Mouse (Mus musculus) heart, postnatal 0 days (tissue): ENCODE measurements around the gene Serpina3g. TPM values are rescaled to one million over a fixed set of nuclear protein-coding genes. Genes with fewer than 3 reads are reported as not detected.

Experiments used
- ATAC-seq: fragments of 200-750 bp; cut with Nextera tagmentation; 2 replicates; pipeline ENCODE4 v1.8.0; 2017; ENCODE audit warnings: low read depth, moderate number of reproducible peaks, moderate library complexity; ENCODE audit not compliant: insufficient read depth
- DNase-seq: peaks from one replicate; pipeline ENCODE4 v3.0.0-alpha.2; 2016; ENCODE audit warnings: low spot score
- H3K27ac ChIP-seq: fragments of 300-500 bp; sonication (generic); 2 replicates; pipeline ENCODE4 v1.5.1; 2014; ENCODE audit warnings: low read depth, mild to moderate bottlenecking
- H3K27me3 ChIP-seq: fragments of 300-500 bp; sonication (generic); 2 replicates; pipeline ENCODE4 v1.6.1; 2014; ENCODE audit warnings: low read length, mixed read lengths; ENCODE audit not compliant: control insufficient read depth, insufficient read depth
- H3K36me3 ChIP-seq: fragments of 300-500 bp; sonication (generic); replicated peaks from 2 replicates; pipeline ENCODE4 v1.6.1; 2014; ENCODE audit warnings: low read length, mixed read lengths; ENCODE audit not compliant: control insufficient read depth, insufficient read depth
- H3K4me1 ChIP-seq: fragments of 300-500 bp; sonication (generic); 2 replicates; pipeline ENCODE4 v1.6.1; 2014; ENCODE audit warnings: antibody characterized with exemption; ENCODE audit not compliant: control insufficient read depth, insufficient read depth
- H3K4me2 ChIP-seq: fragments of 300-500 bp; sonication (generic); 2 replicates; pipeline ENCODE4 v1.6.1; 2014; ENCODE audit warnings: low read depth, mild to moderate bottlenecking, low read length, moderate library complexity
- H3K4me3 ChIP-seq: fragments of 300-500 bp; sonication (generic); 2 replicates; pipeline ENCODE4 v1.5.1; 2014; ENCODE audit warnings: low read depth, low read length
- H3K9ac ChIP-seq: fragments of 300-500 bp; sonication (generic); replicated peaks from 2 replicates; pipeline ENCODE4 v1.6.1; 2014; ENCODE audit warnings: low read depth, low read length, mixed read lengths
- H3K9me3 ChIP-seq: fragments of 300-500 bp; sonication (generic); replicated peaks from 2 replicates; pipeline ENCODE4 v1.6.1; 2016; ENCODE audit warnings: low read length; ENCODE audit not compliant: control insufficient read depth
- CTCF ChIP-seq: IDR thresholded peaks from 2 replicates; pipeline ENCODE4 v1.5.1; 2016; ENCODE audit warnings: antibody characterized with exemption, control low read depth, low read depth
- EP300 ChIP-seq: IDR thresholded peaks from 2 replicates; pipeline ENCODE4 v1.6.1; 2016; ENCODE audit warnings: antibody characterized with exemption, low read depth
- WGBS: fragments of 180-500 bp; shearing (Covaris S2); extraction: QIAGEN DNeasy Blood & Tissue Kit; methylation state at CpG from one replicate; pipeline ENCODE4 v1.1.7; 2014; 5-methylcytosine and 5-hydroxymethylcytosine counted together
- polyA plus RNA-seq: library from polyadenylated mRNA; unstranded; fragments of >200 nt; fragmentation: Nextera tagmentation; extraction: Ambion mirVana; gene quantifications from 2 replicates; pipeline ENCODE4 v1.2.1, GENCODE M21; 2015
- total RNA-seq: library from RNA; depleted of rRNA; stranded (reverse); fragments of >200 nt; gene quantifications from 2 replicates; pipeline ENCODE4 v1.2.3, GENCODE M21; 2014; ENCODE audit warnings: low replicate concordance; rRNA removed

Gene Serpina3g
- total and polyA plus RNA-seq, 2 experiments from 2014 or later, result 3.3 to 12.6 TPM

DNA sequence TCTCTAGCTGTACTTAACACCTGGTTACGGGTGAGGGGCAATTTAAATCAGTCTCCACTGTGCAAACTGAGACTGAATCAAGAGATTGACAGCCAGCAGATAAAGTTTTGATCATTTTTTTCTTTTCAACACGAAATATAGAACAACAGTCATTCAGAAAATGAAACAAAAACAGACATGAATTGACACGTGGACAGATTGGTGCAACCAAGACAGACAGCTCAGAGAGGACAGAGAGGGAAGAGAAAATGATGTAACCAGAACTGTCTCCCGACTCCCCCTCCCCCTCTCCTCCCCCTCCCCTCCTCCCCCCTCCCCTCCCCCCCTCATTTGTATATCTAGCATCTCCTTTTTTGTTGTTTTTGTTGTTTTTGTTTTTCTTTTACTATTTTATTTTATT lies 53.8 kb downstream of the Serpina3g start:
- WGBS, result 44% methylated on average over 4 of the region's 4 CpGs
- Histone ChIP-seq H3K27me3 (no peaks in the 10 kb centered on the region), H3K4me3 (no peak overlapping the region), H3K4me2 (no peak overlapping the region), H3K9me3 (no peaks in the 10 kb centered on the region), H3K4me1 (no peaks in the 10 kb centered on the region), H3K27ac (no peak overlapping the region), H3K9ac (no peak overlapping the region), H3K36me3 (no peaks in the 10 kb centered on the region)
- no peak for ATAC-seq
- no peak for TF ChIP-seq CTCF
- no peak for TF ChIP-seq EP300
- DNase-seq, result no peak

Other genes with a start within 250 kb of the Serpina3g start
- not detected in 2 replicates for gene Serpina11, start 246.3 kb upstream of the Serpina3g start, total RNA-seq
- not detected in 2 replicates for gene Serpina11, start 246.3 kb upstream of the Serpina3g start, polyA plus RNA-seq
- gene Serpina9, start 222.5 kb upstream of the Serpina3g start, total RNA-seq, result 0.08 TPM in 1 of 2 replicates, not detected in the other
- gene Serpina9, start 222.5 kb upstream of the Serpina3g start, polyA plus RNA-seq, result 0.11 and 0.14 TPM in 2 replicates
- not detected in 2 replicates for gene Serpina12, start 191.8 kb upstream of the Serpina3g start, total RNA-seq
- not detected in 2 replicates for gene Serpina12, start 191.8 kb upstream of the Serpina3g start, polyA plus RNA-seq
- not detected in 2 replicates for gene Serpina5, start 135.1 kb upstream of the Serpina3g start, total RNA-seq
- not detected in 2 replicates for gene Serpina5, start 135.1 kb upstream of the Serpina3g start, polyA plus RNA-seq
- gene Serpina3a, start 123.5 kb upstream of the Serpina3g start, total RNA-seq, result not detected in 2 replicates
- not detected in 2 replicates for gene Serpina3a, start 123.5 kb upstream of the Serpina3g start, polyA plus RNA-seq
- not detected in 2 replicates for gene Serpina3b, start 108.2 kb upstream of the Serpina3g start, total RNA-seq
- gene Serpina3b, start 108.2 kb upstream of the Serpina3g start, polyA plus RNA-seq, result not detected in 2 replicates
- 0.84 TPM in 1 of 2 replicates, not detected in the other for gene Serpina3c, start 82.4 kb upstream of the Serpina3g start, total RNA-seq
- gene Serpina3c, start 82.4 kb upstream of the Serpina3g start, polyA plus RNA-seq, result 0.07 and 0.11 TPM in 2 replicates
- not detected in 2 replicates for gene Serpina3f, start 21.7 kb upstream of the Serpina3g start, total RNA-seq
- 0.12 and 0.16 TPM in 2 replicates for gene Serpina3f, start 21.7 kb upstream of the Serpina3g start, polyA plus RNA-seq
- gene Serpina3i, start 26.9 kb downstream of the Serpina3g start, total RNA-seq, result not detected in 2 replicates
- 0.19 TPM in 1 of 2 replicates, not detected in the other for gene Serpina3i, start 26.9 kb downstream of the Serpina3g start, polyA plus RNA-seq
- not detected in 2 replicates for gene Serpina3j, start 78.3 kb downstream of the Serpina3g start, total RNA-seq
- not detected in 2 replicates for gene Serpina3j, start 78.3 kb downstream of the Serpina3g start, polyA plus RNA-seq
- not detected in 2 replicates for gene Serpina3k, start 102.2 kb downstream of the Serpina3g start, total RNA-seq
- 0.05 TPM in 1 of 2 replicates, not detected in the other for gene Serpina3k, start 102.2 kb downstream of the Serpina3g start, polyA plus RNA-seq
- 1.4 TPM in 1 of 2 replicates, not detected in the other for gene Serpina3m, start 102.2 kb downstream of the Serpina3g start, total RNA-seq
- gene Serpina3m, start 102.2 kb downstream of the Serpina3g start, polyA plus RNA-seq, result not detected in 2 replicates
- 1.7 and 3.5 TPM in 2 replicates for gene Serpina3n, start 170.5 kb downstream of the Serpina3g start, total RNA-seq
- 0.37 and 0.54 TPM in 2 replicates for gene Serpina3n, start 170.5 kb downstream of the Serpina3g start, polyA plus RNA-seq
- gene Gsc, start 237.1 kb downstream of the Serpina3g start, total RNA-seq, result not detected in 2 replicates
- 0.21 TPM in 1 of 2 replicates, not detected in the other for gene Gsc, start 237.1 kb downstream of the Serpina3g start, polyA plus RNA-seq